Mouse (Mus musculus): ENCODE results near the gene Mfsd14b. TPM values are rescaled to one million over a fixed set of nuclear protein-coding genes. Genes with fewer than 3 reads are reported as not detected.

Gene Mfsd14b
- 63.0 and 64.8 TPM in 2 replicates for polyA plus RNA-seq (2015; fragmentation: Nextera tagmentation; extraction: Ambion mirVana)

DNA sequence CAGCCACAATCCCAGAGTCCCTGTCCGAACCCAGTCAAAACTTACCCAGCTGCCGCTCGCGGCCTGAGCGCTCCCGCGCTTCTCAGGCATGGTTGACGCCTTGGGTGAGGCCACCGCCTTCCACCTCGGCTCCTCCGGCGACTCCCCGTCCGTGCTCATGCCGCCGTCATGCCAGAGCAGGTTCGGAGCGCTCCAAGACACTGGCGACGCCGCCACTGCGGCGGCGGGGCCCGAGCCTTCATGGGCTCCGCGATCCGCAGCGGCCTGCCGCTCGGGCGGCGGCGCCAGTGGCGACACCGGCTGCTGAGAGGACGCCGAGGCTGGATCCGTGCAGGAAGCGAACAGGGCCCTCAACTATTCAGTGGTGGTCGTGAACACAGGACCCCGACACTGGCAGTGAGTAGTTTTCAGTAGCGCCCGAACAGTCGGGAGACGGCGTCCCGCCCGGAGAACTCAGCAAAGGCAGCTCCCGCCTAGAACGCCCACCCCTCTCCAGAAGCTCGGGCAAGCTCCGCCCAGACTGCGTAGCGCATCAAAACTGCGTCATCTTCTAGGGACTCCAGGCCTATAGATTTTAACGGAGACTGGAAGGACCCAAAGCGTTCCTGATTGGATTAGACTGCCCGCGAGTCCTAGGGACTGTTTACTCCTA lies at the start of gene Mfsd14b:
Gene Mfsd14b, minus strand, starts transcription at position 517 of the 652 bp plus-strand sequence.
- peak within 1 kb of the TSS; percentile 88 for H3K4me3 ChIP-seq
- no peaks in the 10 kb centered on the region for H3K9me3 ChIP-seq
- no peaks in the 10 kb centered on the region for H3K27me3 ChIP-seq
- H3K4me2 ChIP-seq = peak within 1 kb of the TSS; percentile 70
- under 1% methylated on average over 60 of the region's 60 CpGs for WGBS
- no peaks in the 10 kb centered on the region for H3K36me3 ChIP-seq
- peak; percentile 99 for ATAC-seq (ENCODE audit: borderline replicate concordance, extremely low read depth, low FRiP score, low TSS enrichment)
- H3K27ac ChIP-seq = peak within 1 kb of the TSS; percentile 92
- peaks cover 5% of the 10 kb centered on the region; the same call in 1 of the 2 replicates for H3K4me1 ChIP-seq
- H3K9ac ChIP-seq = peak within 1 kb of the TSS; percentile 90

DNA sequence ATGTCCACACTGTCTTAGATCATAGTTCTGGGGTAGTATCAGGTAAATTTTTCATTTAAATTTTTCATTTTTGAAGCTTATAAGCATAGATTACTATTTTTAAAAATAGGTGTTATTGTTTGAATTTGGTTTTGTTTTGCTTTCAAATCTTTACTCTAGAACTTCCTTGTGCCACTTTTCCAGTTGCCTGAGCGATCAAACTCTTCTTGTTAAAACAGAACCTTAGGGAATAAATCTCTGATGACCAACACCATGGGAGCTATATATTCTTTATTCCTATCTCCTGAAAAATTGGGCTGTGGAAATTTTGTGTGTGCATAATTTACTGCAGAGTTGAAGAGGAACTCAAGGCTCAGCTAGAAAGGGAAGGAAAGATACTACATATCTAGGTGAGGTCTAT lies 37.2 kb upstream of the Mfsd14b start, which contains the start of gene Olfr466:
Gene Olfr466, plus strand, starts transcription at position 301 of the 400 bp plus-strand sequence.
- Histone ChIP-seq H3K4me3 (no peak within 1 kb of the TSS), H3K36me3 (no peaks in the 10 kb centered on the region), H3K9me3 (no peaks in the 10 kb centered on the region), H3K4me2 (no peak within 1 kb of the TSS), H3K27ac (no peak within 1 kb of the TSS), H3K27me3 (no peaks in the 10 kb centered on the region), H3K4me1 (no peaks in the 10 kb centered on the region), H3K9ac (no peak within 1 kb of the TSS)
- no peak for ATAC-seq (ENCODE audit: borderline replicate concordance, extremely low read depth, low FRiP score, low TSS enrichment)
- WGBS = 70% methylated on average over 1 of the region's 1 CpGs

DNA sequence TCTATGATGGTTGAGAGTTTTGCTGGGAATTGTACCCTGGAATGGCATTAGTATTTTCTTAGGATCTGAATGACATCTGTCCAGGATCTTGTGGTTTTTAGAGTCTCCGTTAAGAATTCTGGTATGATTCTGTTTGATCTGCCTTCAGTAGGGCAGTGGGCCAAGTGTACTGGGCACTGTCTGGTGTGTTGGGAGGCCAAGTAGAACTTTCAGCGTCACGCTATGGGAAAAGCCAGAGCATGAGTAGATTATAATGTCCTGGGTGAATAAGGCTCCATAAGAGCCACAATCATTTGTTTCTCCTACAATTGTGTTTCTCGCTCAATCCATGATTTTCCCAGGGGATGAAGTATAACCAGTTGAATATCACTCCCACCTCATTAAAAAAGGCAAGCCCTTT lies 25.0 kb upstream of the Mfsd14b start, which contains the start of gene Olfr465-ps1:
Gene Olfr465-ps1, plus strand, starts transcription at position 301 of the 400 bp plus-strand sequence.
- Histone ChIP-seq H3K27me3 (no peaks in the 10 kb centered on the region), H3K27ac (no peak within 1 kb of the TSS), H3K9me3 (no peaks in the 10 kb centered on the region; the same call in 1 of the 2 replicates), H3K9ac (no peak within 1 kb of the TSS), H3K4me2 (no peak within 1 kb of the TSS), H3K4me1 (no peaks in the 10 kb centered on the region), H3K4me3 (no peak within 1 kb of the TSS), H3K36me3 (no peaks in the 10 kb centered on the region)
- 85% methylated on average over 4 of the region's 4 CpGs for WGBS
- ATAC-seq (ENCODE audit: borderline replicate concordance, extremely low read depth, low FRiP score, low TSS enrichment) = no peak

DNA sequence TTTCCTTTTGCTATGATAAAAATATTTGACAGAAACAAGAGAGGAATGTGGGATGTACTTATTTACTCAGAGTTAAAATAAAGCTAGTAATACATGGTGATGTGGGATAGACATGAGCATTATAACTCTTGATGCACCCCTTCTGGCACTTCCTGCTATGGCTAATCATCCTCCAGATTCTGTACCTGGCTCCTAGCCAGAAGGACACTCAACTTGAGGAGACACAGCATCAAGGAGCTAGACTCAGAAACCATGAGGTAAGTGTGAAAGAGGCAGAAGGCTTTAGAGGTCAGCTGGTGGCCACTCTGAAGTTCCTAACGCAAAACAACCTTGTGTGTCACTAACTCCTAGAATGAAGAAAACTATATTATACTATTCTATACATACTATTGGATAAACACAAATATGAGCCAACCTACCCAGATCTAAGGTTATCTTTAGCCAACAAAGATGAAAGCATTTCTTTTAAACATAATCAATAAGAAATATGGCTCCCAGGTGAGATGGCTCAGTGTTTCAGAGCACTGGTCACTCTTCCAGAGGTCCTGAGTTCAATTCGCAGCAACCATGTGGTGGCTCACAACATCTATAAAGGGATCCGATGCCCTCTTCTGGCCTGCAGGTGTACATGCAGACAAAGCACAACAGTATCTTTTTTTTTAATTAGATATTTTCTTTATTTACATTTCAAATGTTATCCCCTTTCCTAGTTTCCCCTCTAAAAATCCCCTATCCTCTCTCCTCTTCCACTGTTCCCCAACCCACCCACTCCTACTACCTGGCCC lies 14.5 kb upstream of the Mfsd14b start:
- 62% methylated on average over 3 of the region's 3 CpGs for WGBS
- Histone ChIP-seq H3K36me3 (no peaks in the 10 kb centered on the region), H3K4me3 (no peak overlapping the region), H3K9ac (no peak overlapping the region), H3K4me2 (no peak overlapping the region), H3K4me1 (no peaks in the 10 kb centered on the region), H3K27ac (no peak overlapping the region), H3K27me3 (no peaks in the 10 kb centered on the region), H3K9me3 (no peaks in the 10 kb centered on the region)
- ATAC-seq (ENCODE audit: borderline replicate concordance, extremely low read depth, low FRiP score, low TSS enrichment) = no peak

DNA sequence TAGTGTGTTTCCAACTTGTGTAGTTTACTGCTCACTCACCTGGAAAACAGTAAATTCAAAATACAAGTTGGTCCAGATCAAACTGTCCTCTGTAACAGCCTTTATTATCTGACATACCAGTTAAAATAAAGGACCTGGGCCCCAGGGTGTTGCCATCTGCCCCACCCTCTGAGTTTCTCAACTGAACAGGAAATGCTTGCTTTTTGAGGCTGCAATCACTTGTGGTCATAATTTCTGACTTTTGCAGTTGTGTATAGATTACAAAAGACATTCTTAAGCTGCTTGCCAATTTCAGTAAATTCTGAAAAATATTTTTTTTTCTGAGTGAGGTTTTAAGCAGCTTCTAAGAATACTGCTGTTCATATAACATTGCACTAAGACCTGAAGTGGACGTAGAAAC lies 9.3 kb upstream of the Mfsd14b start:
- Histone ChIP-seq H3K9me3 (no peaks in the 10 kb centered on the region), H3K36me3 (no peaks in the 10 kb centered on the region), H3K4me2 (no peak overlapping the region), H3K27ac (no peak overlapping the region), H3K4me3 (no peak overlapping the region), H3K27me3 (no peaks in the 10 kb centered on the region), H3K4me1 (no peaks in the 10 kb centered on the region), H3K9ac (no peak overlapping the region)
- ATAC-seq (ENCODE audit: borderline replicate concordance, extremely low read depth, low FRiP score, low TSS enrichment) = no peak
- WGBS = 80% methylated on average over 1 of the region's 1 CpGs

DNA sequence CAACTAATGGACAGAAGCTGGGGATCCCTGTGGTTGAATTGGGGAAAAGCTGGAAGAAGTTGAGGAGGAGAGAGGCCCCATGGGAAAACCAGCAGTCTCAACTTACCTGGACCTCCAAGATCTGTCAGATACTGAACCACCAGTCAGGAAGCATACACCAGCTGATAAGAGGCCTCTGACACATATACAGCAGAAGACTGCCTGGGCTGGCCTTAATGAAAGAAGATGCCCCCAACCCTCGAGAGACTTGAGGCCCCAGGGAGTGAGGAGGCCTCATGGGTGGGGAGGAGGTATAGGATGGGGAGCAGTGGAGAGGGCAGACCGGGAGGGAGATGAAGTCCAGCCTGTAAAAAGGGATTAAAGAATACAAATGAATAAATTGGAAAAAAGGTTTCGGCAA lies 8.2 kb upstream of the Mfsd14b start:
- WGBS = 62% methylated on average over 3 of the region's 3 CpGs
- ATAC-seq (ENCODE audit: borderline replicate concordance, extremely low read depth, low FRiP score, low TSS enrichment) = no peak
- H3K27me3 ChIP-seq = no peaks in the 10 kb centered on the region

DNA sequence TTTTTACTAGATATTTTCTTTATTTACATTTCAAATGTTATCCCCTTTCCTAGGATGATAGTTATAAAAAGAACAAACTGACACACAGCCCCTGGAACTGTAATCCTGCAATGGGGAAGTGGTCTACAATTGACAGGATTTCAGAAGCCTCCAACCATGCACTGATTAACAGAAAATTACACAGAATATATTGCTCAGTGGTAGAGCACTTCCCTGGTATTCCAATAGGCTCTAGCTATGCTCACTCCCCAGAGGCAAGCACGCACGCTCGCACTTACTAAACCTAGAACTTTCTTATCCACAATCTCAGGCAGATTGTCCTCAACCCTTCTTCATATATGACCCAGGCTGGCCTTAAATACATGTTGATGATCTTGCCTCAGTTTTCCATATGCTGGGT lies 464 bp upstream of the Mfsd14b start:
- 62% methylated on average over 3 of the region's 3 CpGs for WGBS
- H3K4me3 ChIP-seq = peak overlapping the region; percentile 88
- 0 out of 2 replicates have a peak, but pooled peaks have one; percentile 36 for ATAC-seq (ENCODE audit: borderline replicate concordance, extremely low read depth, low FRiP score, low TSS enrichment)

More for the DNA sequence above, 8.2 kb upstream of the Mfsd14b start:
- Histone ChIP-seq H3K4me3 (no peak overlapping the region), H3K9me3 (no peaks in the 10 kb centered on the region), H3K36me3 (no peaks in the 10 kb centered on the region), H3K9ac (no peak overlapping the region), H3K4me1 (no peaks in the 10 kb centered on the region), H3K27ac (no peak overlapping the region), H3K4me2 (no peak overlapping the region)

DNA sequence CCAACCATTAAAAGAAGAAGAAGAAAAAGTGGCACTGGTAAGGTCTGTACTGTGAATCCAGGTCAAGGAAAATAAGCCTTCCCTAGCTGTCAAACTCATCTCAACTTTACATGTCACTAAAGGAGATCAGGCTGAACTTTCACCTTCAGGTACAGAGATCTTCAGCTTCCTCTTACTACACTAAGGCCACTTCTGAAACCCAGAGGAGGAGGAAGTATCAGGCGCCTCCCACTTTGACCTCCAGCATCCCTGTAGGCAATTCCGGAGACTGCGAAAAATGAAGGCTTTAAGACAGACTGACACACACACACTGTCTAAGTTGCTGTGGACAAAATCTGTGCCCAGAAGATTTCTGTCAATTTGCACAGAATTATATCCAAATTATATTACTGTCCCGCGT lies 814 bp downstream of the Mfsd14b start:
- H3K9me3 ChIP-seq = no peaks in the 10 kb centered on the region
- peak overlapping the region; percentile 92 for H3K27ac ChIP-seq
- peak overlapping the region; percentile 88 for H3K4me3 ChIP-seq
- under 1% methylated on average over 5 of the region's 5 CpGs for WGBS
- ATAC-seq (ENCODE audit: borderline replicate concordance, extremely low read depth, low FRiP score, low TSS enrichment) = no peak
- peak overlapping the region; percentile 90 for H3K9ac ChIP-seq
- no peaks in the 10 kb centered on the region for H3K27me3 ChIP-seq
- peak overlapping the region; percentile 70 for H3K4me2 ChIP-seq
- no peaks in the 10 kb centered on the region; the same call in 1 of the 2 replicates for H3K36me3 ChIP-seq
- peaks cover 5% of the 10 kb centered on the region; the same call in 1 of the 2 replicates for H3K4me1 ChIP-seq

More for the DNA sequence above, 464 bp upstream of the Mfsd14b start:
- Histone ChIP-seq H3K9me3 (no peaks in the 10 kb centered on the region), H3K4me1 (peaks cover 5% of the 10 kb centered on the region; the same call in 1 of the 2 replicates), H3K9ac (peak overlapping the region; percentile 90), H3K27ac (peak overlapping the region; percentile 92), H3K27me3 (no peaks in the 10 kb centered on the region), H3K4me2 (peak overlapping the region; percentile 70), H3K36me3 (no peaks in the 10 kb centered on the region)

DNA sequence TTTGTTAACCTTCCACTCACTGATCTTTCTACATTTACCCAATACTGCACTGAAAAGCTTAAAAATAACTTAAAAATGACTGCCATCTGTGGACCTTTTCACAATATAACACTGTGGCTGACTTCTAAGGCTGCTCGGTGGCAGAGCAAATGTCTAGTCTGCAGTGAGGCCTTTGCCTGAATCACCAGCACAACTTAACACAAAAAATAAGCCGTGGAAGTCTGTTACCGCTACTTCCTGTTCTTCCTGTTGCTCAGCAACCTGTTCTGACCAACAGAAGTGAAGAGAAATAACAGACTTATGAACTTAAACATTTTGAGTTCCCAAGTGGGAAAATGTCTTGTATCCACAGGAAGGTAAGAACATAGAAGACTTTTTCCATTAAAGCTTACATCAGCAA lies 11.5 kb downstream of the Mfsd14b start:
- Histone ChIP-seq H3K27ac (no peak overlapping the region), H3K27me3 (no peaks in the 10 kb centered on the region), H3K36me3 (peaks cover 5% of the 10 kb centered on the region; the same call in 1 of the 2 replicates), H3K4me3 (no peak overlapping the region), H3K4me1 (no peaks in the 10 kb centered on the region), H3K9ac (no peak overlapping the region), H3K9me3 (peaks cover 7% of the 10 kb centered on the region), H3K4me2 (no peak overlapping the region)
- 88% methylated on average over 3 of the region's 3 CpGs for WGBS
- ATAC-seq (ENCODE audit: borderline replicate concordance, extremely low read depth, low FRiP score, low TSS enrichment) = no peak

DNA sequence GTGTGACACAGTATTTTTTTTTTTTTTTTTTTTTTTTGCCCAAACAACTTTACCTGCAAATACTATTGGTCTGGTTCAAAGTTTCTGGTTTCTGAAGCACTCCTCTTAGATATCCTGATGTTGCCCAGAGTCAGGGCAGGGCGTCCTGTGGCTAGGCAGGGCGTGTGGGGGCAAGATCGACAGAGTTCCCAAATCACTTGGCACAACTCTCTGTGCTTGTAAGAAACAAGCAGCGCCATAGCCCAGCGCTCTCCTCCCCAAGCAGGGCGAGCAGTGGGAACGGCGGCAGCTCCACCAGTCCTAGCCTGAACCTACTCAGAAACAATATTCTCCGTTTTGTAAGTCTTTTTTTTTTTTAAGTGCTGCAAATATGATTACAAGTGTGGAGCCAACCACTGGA lies 12.1 kb downstream of the Mfsd14b start:
- ATAC-seq (ENCODE audit: borderline replicate concordance, extremely low read depth, low FRiP score, low TSS enrichment) = no peak
- Histone ChIP-seq H3K36me3 (peaks cover 5% of the 10 kb centered on the region; the same call in 1 of the 2 replicates), H3K27ac (no peak overlapping the region), H3K9ac (no peak overlapping the region), H3K4me2 (no peak overlapping the region), H3K4me1 (no peaks in the 10 kb centered on the region), H3K27me3 (no peaks in the 10 kb centered on the region), H3K9me3 (peaks cover 3% of the 10 kb centered on the region; the same call in 1 of the 2 replicates), H3K4me3 (no peak overlapping the region)
- WGBS = 93% methylated on average over 9 of the region's 9 CpGs

DNA sequence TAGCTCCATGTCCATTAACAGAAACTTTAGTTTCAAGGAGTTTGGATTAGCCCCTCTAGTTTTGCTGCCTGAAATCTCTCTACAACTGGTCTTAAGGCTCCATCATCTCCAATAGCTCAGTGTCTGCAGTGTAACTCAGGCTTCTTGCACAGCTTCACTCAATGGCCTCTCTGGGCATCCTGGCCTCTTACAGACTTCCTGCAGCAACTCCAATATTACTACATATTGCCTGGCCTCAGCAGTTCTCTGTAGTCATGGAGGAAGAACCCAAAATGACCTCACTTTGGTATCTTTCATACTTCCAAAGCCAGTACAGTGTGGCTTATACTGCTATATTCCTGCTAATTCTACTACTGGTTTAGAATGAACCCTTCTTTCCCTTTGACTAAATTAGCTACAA lies 15.8 kb downstream of the Mfsd14b start:
- peaks cover 12% of the 10 kb centered on the region; the same call in 1 of the 2 replicates for H3K36me3 ChIP-seq
- 0 out of 2 replicates have a peak, but pooled peaks cover 2% of the 10 kb centered on the region for H3K9me3 ChIP-seq
- no peak for ATAC-seq (ENCODE audit: borderline replicate concordance, extremely low read depth, low FRiP score, low TSS enrichment)
- H3K27me3 ChIP-seq = no peaks in the 10 kb centered on the region
- no peak overlapping the region for H3K27ac ChIP-seq
- H3K4me1 ChIP-seq = no peaks in the 10 kb centered on the region
- H3K4me2 ChIP-seq = no peak overlapping the region
- H3K9ac ChIP-seq = no peak overlapping the region
- H3K4me3 ChIP-seq = no peak overlapping the region

DNA sequence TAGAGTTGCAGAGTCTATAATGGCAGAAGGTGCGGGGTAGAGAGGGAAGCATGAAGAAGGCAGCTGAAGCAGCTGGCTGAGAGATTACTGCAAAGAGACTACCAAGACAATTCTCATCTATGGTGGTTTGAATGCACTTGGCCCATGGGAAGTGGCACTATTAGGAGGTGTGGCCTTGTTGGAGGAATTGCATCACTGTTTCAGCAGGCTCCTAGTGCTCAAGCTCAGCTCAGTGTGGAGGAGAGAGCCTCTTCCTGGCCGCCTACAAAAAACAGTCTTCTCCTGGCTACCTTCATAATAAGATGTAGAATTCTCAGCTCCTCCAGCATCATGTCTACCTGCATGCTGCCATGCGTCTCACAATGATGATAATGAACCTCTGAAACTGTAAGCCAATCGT lies 16.9 kb downstream of the Mfsd14b start:
- Histone ChIP-seq H3K36me3 (peaks cover 9% of the 10 kb centered on the region; the same call in 1 of the 2 replicates), H3K4me3 (no peak overlapping the region), H3K4me1 (no peaks in the 10 kb centered on the region), H3K27me3 (no peaks in the 10 kb centered on the region), H3K9me3 (no peaks in the 10 kb centered on the region), H3K4me2 (no peak overlapping the region), H3K27ac (no peak overlapping the region), H3K9ac (no peak overlapping the region)
- no peak for ATAC-seq (ENCODE audit: borderline replicate concordance, extremely low read depth, low FRiP score, low TSS enrichment)
- 92% methylated on average over 4 of the region's 4 CpGs for WGBS
